Mouse (Mus musculus): ENCODE measurements around the gene Taar6. TPM values are rescaled to one million over a fixed set of nuclear protein-coding genes. Genes with fewer than 3 reads are reported as not detected.

The Taar6 gene
- total RNA-seq (2014; fragmentation: Nextera tagmentation) (not detected in 2 replicates), total RNA-seq (2017) (not detected in 2 replicates), polyA plus RNA-seq (2012) (not detected in 2 replicates)

- Histone ChIP-seq H3K4me3 (ENCODE audit: low read depth, low read length) (no peak within 1 kb of the TSS), H3K27me3 (ENCODE audit: insufficient read depth, low read length) (no peaks in the 10 kb centered on the region), H3K4me1 (ENCODE audit: insufficient read depth, low read depth, low read length) (no peaks in the 10 kb centered on the region), H3K9me3 (replicated peaks) (no peaks in the 10 kb centered on the region), H3K36me3 (replicated peaks) (no peaks in the 10 kb centered on the region)
- DNase-seq (ENCODE audit: low spot score) (no peak), ATAC-seq (ENCODE audit: extremely low read depth, insufficient number of reproducible peaks, low FRiP score, poor library complexity, severe bottlenecking) (no peak)
- TF ChIP-seq POLR2AphosphoS5 (IDR thresholded peaks at IDR 0.05; ENCODE audit: insufficient replicate concordance, low read depth, low read length) = no peak
- no peak for TF ChIP-seq CTCF (IDR thresholded peaks at IDR 0.05; ENCODE audit: low read depth, low read length)
- TF ChIP-seq GATA2 (IDR thresholded peaks at IDR 0.05; ENCODE audit: borderline replicate concordance, low read depth, low read length) = no peak
- no peak for TF ChIP-seq GATA1 (IDR thresholded peaks at IDR 0.05; ENCODE audit: borderline replicate concordance, low read length)
- no peak for TF ChIP-seq TAL1 (conservative IDR thresholded peaks at IDR 0.05; ENCODE audit: low read depth, low read length)
These were observed at the start of gene Taar6 for GRCm38 (mm10) chr10:23985546-23985945. Gene Taar6 (minus strand): TSS chr10:23985646.

- Histone ChIP-seq H3K27me3 (ENCODE audit: insufficient read depth, low read length) (no peaks in the 10 kb centered on the region), H3K9me3 (replicated peaks) (no peaks in the 10 kb centered on the region), H3K4me3 (ENCODE audit: low read depth, low read length) (no peak overlapping the region), H3K4me1 (ENCODE audit: insufficient read depth, low read depth, low read length) (no peaks in the 10 kb centered on the region), H3K36me3 (replicated peaks) (no peaks in the 10 kb centered on the region)
- TF ChIP-seq POLR2AphosphoS5 (IDR thresholded peaks at IDR 0.05; ENCODE audit: insufficient replicate concordance, low read depth, low read length) = no peak
- no peak for TF ChIP-seq TAL1 (conservative IDR thresholded peaks at IDR 0.05; ENCODE audit: low read depth, low read length)
- TF ChIP-seq CTCF (IDR thresholded peaks at IDR 0.05; ENCODE audit: low read depth, low read length) = no peak
- TF ChIP-seq GATA1 (IDR thresholded peaks at IDR 0.05; ENCODE audit: borderline replicate concordance, low read length) = no peak
- no peak for TF ChIP-seq GATA2 (IDR thresholded peaks at IDR 0.05; ENCODE audit: borderline replicate concordance, low read depth, low read length)
- ATAC-seq (ENCODE audit: extremely low read depth, insufficient number of reproducible peaks, low FRiP score, poor library complexity, severe bottlenecking) (no peak), DNase-seq (ENCODE audit: low spot score) (no peak)
These were observed 45.9 kb upstream of the Taar6 start for GRCm38 (mm10) chr10:24031347-24031746.

GRCm38 (mm10) chr10:24026922-24027321 lies 41.5 kb upstream of the Taar6 start, which contains the start of gene Taar7d:
Gene Taar7d (plus strand): TSS chr10:24027222.
- Histone ChIP-seq H3K36me3 (replicated peaks) (no peaks in the 10 kb centered on the region), H3K4me3 (ENCODE audit: low read depth, low read length) (no peak within 1 kb of the TSS), H3K9me3 (replicated peaks) (no peaks in the 10 kb centered on the region), H3K27me3 (ENCODE audit: insufficient read depth, low read length) (no peaks in the 10 kb centered on the region), H3K4me1 (ENCODE audit: insufficient read depth, low read depth, low read length) (no peaks in the 10 kb centered on the region)
- TF ChIP-seq TAL1 (conservative IDR thresholded peaks at IDR 0.05; ENCODE audit: low read depth, low read length) (no peak), CTCF (IDR thresholded peaks at IDR 0.05; ENCODE audit: low read depth, low read length) (no peak), GATA2 (IDR thresholded peaks at IDR 0.05; ENCODE audit: borderline replicate concordance, low read depth, low read length) (no peak), GATA1 (IDR thresholded peaks at IDR 0.05; ENCODE audit: borderline replicate concordance, low read length) (no peak), POLR2AphosphoS5 (IDR thresholded peaks at IDR 0.05; ENCODE audit: insufficient replicate concordance, low read depth, low read length) (no peak)
- ATAC-seq (ENCODE audit: extremely low read depth, insufficient number of reproducible peaks, low FRiP score, poor library complexity, severe bottlenecking) (no peak), DNase-seq (ENCODE audit: low spot score) (no peak)

DNA sequence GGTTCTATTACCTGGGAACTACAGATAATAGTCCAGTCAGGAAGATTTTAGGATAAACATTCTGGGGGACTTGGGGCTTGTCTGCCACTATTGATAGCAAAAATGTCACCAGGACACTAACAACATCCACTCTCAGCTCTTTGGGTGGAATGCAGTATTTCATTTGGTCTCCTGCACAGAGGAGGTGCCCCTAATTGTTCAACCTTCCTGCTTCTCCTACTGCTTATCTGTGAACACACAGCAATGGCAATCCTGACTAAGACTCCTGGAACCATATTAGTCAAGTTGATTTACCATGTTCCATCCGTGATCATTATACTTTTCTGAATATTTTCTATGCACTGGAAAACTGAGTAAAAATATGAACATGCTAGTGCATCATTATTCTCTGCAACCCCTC lies 22.7 kb upstream of the Taar6 start:
- ATAC-seq (ENCODE audit: extremely low read depth, insufficient number of reproducible peaks, low FRiP score, poor library complexity, severe bottlenecking) (no peak), DNase-seq (ENCODE audit: low spot score) (no peak)
- peaks cover 3% of the 10 kb centered on the region; the same call in 1 of the 2 replicates for H3K27me3 ChIP-seq (ENCODE audit: insufficient read depth, low read length)
- TF ChIP-seq GATA1 (IDR thresholded peaks at IDR 0.05; ENCODE audit: borderline replicate concordance, low read length) = no peak
- TF ChIP-seq GATA2 (IDR thresholded peaks at IDR 0.05; ENCODE audit: borderline replicate concordance, low read depth, low read length) = no peak
- TF ChIP-seq TAL1 (conservative IDR thresholded peaks at IDR 0.05; ENCODE audit: low read depth, low read length) = no peak
- H3K36me3 ChIP-seq (replicated peaks) = no peaks in the 10 kb centered on the region
- H3K9me3 ChIP-seq (replicated peaks) = no peaks in the 10 kb centered on the region
- no peaks in the 10 kb centered on the region for H3K4me1 ChIP-seq (ENCODE audit: insufficient read depth, low read depth, low read length)
- no peak overlapping the region for H3K4me3 ChIP-seq (ENCODE audit: low read depth, low read length)

- no peaks in the 10 kb centered on the region for H3K9me3 ChIP-seq (replicated peaks)
- no peaks in the 10 kb centered on the region for H3K36me3 ChIP-seq (replicated peaks)
- TF ChIP-seq GATA1 (IDR thresholded peaks at IDR 0.05; ENCODE audit: borderline replicate concordance, low read length) (no peak), TAL1 (conservative IDR thresholded peaks at IDR 0.05; ENCODE audit: low read depth, low read length) (no peak), POLR2AphosphoS5 (IDR thresholded peaks at IDR 0.05; ENCODE audit: insufficient replicate concordance, low read depth, low read length) (no peak), CTCF (IDR thresholded peaks at IDR 0.05; ENCODE audit: low read depth, low read length) (no peak), GATA2 (IDR thresholded peaks at IDR 0.05; ENCODE audit: borderline replicate concordance, low read depth, low read length) (no peak)
- H3K27me3 ChIP-seq (ENCODE audit: insufficient read depth, low read length) = peaks cover 3% of the 10 kb centered on the region
- no peak for ATAC-seq (ENCODE audit: extremely low read depth, insufficient number of reproducible peaks, low FRiP score, poor library complexity, severe bottlenecking)
- no peak overlapping the region for H3K4me3 ChIP-seq (ENCODE audit: low read depth, low read length)
- H3K4me1 ChIP-seq (ENCODE audit: insufficient read depth, low read depth, low read length) = no peaks in the 10 kb centered on the region
- no peak for DNase-seq (ENCODE audit: low spot score)
These were observed 21.6 kb upstream of the Taar6 start for GRCm38 (mm10) chr10:24007034-24007433.

- peaks cover 3% of the 10 kb centered on the region for H3K27me3 ChIP-seq (ENCODE audit: insufficient read depth, low read length)
- no peak for ATAC-seq (ENCODE audit: extremely low read depth, insufficient number of reproducible peaks, low FRiP score, poor library complexity, severe bottlenecking)
These were observed 21.0 kb upstream of the Taar6 start for GRCm38 (mm10) chr10:24006442-24006841.

More at GRCm38 (mm10) chr10:24006442-24006841, 21.0 kb upstream of the Taar6 start:
- H3K36me3 ChIP-seq (replicated peaks) = no peaks in the 10 kb centered on the region
- no peaks in the 10 kb centered on the region for H3K4me1 ChIP-seq (ENCODE audit: insufficient read depth, low read depth, low read length)
- H3K9me3 ChIP-seq (replicated peaks) = no peaks in the 10 kb centered on the region
- DNase-seq (ENCODE audit: low spot score) = no peak
- H3K4me3 ChIP-seq (ENCODE audit: low read depth, low read length) = no peak overlapping the region
- TF ChIP-seq TAL1 (conservative IDR thresholded peaks at IDR 0.05; ENCODE audit: low read depth, low read length) = no peak
- TF ChIP-seq CTCF (IDR thresholded peaks at IDR 0.05; ENCODE audit: low read depth, low read length) = no peak
- TF ChIP-seq POLR2AphosphoS5 (IDR thresholded peaks at IDR 0.05; ENCODE audit: insufficient replicate concordance, low read depth, low read length) = no peak
- TF ChIP-seq GATA2 (IDR thresholded peaks at IDR 0.05; ENCODE audit: borderline replicate concordance, low read depth, low read length) = no peak
- no peak for TF ChIP-seq GATA1 (IDR thresholded peaks at IDR 0.05; ENCODE audit: borderline replicate concordance, low read length)

Measured in G1E (cell line).